Mouse (Mus musculus): ENCODE data around the gene Mphosph6. TPM values are rescaled to one million over a fixed set of nuclear protein-coding genes. Genes with fewer than 3 reads are reported as not detected.

The Mphosph6 gene
- total RNA-seq, 2 experiments from 2014 or later: 18.7 to 21.9 TPM

DNA sequence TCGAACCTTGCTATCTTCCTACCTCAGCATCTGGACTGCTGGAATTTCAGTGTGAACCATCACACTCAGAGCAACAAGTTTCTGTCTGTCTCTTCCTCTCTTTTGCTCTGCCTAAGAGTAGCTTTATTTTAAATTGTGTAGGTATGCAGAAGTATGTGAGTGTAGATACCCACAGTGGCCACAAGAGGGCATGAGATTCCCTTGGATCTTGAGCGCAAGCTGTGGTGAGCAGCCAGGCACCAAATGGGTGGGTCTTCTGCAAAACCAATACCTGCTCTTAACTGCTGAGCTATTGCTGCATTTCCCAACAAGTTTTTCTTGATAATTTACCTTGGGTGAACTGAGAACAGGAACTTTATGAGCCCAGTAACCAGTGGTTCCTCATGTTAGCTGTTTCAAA lies 29.6 kb downstream of the Mphosph6 start:
- DNase-seq (ENCODE audit: low spot score in 2 of 2): no peak
- intact Hi-C loops (cut with DNase I): no loop called here

DNA sequence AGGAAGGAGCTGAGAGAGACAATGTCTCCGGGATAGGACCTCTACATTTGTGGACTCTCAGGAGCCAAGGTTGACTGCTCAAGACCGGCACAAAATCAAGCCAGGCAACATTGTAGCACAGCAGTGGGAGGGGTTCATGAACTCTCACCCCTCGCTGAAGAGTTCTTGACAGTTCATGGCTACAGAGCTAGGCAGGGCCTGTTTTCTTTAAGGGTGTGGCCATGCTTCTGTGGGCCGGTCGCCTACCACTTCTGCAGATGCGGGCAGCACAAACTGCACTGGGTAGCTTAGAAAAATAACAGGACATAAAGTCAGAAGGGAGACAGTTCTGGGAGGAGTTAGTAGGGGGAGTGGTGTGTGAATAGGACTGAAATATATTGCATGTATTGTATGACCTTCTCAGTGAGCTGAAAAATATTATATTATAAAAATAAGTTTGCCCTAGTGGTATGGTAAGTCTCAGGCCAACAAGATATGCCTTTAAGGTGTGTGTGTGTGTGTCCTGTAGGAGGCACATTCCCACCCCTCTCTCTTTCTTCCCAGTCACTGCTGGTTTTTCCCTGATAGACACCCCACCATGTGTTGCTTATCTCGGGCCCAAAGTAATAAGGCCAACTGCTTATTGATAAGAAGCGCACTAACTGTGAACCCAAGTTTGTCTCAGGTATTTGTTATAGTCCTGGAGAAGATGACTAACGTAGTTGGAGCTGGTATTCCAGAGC lies 30.5 kb downstream of the Mphosph6 start:
- no peak for DNase-seq (ENCODE audit: low spot score in 2 of 2)
- intact Hi-C loops (cut with DNase I): no loop called here

DNA sequence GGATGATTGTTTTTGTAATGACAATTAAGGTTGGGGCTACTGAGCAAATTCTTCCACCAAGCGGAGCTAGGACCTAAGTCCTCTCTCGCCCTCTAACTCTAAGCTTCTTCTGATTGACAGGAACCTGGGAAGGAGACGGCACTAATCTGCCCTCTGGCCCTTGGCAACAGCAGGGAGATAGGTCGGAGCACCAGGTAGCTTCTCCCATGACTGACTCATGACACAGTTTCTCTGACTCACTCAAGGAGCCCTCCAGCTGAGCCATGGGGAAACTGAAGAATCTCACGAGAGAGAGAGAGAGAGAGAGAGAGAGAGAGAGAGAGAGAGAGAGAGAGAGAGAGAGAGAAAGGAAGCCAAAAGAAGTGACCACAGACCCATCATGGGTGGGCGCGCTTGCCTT lies 32.8 kb downstream of the Mphosph6 start:
- no peak for DNase-seq (ENCODE audit: low spot score in 2 of 2)
- intact Hi-C loops (cut with DNase I): no loop called here

DNA sequence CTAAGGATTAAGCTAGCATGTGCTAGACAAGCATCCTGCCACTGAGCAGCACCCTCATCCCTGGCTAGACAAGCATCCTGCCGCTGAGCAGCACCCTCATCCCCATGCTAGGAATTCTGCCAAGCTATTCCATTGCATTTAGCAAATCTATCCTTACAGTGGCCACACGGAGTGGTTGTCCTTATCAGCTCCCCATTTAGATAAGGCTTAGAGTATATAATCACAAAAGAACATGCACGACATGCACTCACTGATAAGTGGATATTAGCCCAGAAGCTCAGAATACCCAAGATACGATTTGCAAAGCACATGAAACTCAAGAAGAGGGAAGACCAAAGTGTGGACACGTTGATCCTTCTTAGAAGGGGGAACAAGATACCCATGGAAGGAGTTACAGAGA lies 35.8 kb downstream of the Mphosph6 start:
- intact Hi-C loops (cut with DNase I): no loop called here
- DNase-seq (ENCODE audit: low spot score in 2 of 2): no peak

DNA sequence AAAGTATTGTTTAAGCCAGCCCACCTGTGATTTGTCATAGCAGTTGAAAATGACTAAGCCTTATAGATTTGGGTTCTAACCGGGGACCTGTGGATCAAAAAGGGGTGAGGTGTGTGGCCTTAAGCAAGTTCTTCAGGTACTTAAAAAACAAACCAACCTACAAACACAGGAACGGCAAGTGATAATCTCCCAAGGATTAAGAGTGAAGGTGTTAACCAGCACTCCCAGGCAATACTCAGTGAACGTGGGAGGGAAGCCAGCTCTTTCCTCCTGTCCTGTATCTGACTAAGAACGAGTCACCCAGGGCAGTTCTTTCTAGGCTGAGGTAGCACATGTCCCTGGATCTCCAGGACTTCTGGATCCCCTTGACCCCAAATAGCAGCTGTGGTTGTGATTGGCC lies 37.1 kb downstream of the Mphosph6 start:
- no peak for DNase-seq (ENCODE audit: low spot score in 2 of 2)
- intact Hi-C loops (cut with DNase I): no loop called here

DNA sequence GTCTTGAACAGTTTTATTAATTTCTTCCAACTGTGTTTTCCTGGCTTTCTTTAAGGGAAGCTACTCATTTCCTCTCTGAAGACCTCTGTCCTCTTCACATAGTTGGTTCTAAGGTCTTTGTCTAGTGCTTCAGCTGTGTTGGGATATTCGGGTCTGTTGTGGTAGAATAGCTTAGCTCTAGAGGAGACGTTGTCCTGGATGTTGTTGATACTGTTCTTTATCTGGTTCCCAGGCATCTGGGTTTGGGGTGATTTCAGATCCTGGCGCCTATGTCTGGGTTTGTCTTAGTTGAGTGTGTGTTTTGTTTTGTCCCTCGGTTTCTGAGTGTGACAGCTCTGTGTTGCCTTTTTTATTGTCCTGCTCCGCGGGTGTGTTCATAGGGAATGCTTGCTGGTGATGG lies 39.0 kb downstream of the Mphosph6 start:
- intact Hi-C loops (cut with DNase I): no loop called here
- no peak for DNase-seq (ENCODE audit: low spot score in 2 of 2)

DNA sequence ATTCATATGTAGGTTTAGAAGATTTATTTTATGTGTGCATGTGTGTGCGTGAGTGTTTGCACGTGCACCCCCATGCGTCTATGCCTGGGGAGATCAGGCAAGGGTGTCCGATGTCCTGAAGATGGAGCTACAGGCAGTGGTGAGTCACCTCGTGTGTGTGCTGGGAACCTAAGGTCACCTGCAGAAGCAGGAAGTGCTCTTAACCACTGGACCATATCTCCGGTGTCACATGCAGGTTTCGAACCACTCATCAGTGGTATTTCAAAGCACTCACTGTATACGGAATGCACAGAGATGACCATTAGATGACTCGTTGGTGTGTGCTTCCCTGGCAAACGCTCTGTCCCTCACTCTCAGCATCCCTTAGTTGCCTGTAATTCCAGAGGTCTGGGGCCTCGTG lies 43.8 kb downstream of the Mphosph6 start:
- no peak for DNase-seq (ENCODE audit: low spot score in 2 of 2)
- intact Hi-C loops (cut with DNase I): no loop called here

DNA sequence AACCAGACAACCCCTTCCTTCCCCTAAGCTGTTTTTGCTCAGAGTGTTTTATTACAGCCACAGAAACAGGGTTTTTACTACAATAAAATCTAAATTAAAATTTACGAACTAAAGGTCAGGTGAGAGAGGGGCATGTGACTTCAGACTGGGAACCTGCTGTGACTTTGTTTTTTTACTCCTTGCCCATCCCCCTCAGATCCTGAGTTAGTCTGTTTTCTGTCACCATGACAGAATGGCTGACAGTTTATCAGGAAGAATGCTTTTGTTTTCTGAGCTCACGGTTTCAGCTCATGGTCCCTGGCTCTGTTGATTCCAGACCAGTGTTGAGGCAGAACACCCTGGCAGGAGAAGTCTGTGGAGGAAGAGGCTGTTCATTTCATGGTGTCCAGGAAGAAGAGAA lies 52.3 kb downstream of the Mphosph6 start:
- intact Hi-C loops (cut with DNase I): no loop called here
- no peak for DNase-seq (ENCODE audit: low spot score in 2 of 2)

DNA sequence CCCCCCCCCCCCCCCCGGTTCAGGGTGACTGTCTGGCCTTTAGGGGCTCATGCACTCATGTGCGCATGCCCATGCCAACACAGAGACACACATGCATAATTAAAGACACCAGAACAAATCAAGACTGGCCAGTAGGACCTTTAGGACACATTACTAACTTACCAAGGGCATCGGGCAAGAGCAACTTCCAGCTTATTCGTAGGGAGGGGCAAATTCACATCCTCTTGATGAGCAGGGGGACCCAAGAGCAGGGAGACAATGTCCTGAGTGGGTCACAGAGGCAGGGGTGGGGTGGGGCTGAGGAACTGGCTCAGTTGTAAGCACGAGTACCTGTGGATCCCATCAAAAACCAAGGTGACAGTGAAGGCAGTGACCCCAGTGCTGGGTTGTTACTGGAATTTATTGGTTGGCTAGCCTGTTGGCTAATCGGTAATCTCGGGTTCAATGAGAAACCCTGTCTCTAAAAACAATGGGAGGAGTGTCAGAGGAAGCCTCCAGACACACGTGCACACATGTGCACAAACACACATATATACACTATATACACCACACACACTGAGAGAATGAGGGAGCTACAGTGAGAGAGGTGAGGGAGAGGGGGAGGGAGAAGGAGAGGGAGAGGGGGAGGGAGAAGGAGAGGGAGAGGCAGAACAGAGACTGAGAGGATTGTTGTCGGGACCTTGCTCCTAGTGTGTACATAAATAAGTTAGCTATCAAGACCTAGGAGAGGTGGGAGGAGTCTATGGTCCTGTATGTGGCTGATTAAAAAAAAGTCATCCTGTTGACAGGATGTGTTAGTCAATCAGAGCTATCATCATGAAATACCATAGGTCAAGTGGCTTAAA lies 53.6 kb downstream of the Mphosph6 start:
- DNase-seq (ENCODE audit: low spot score in 2 of 2): no peak
- intact Hi-C loops (cut with DNase I): no loop called here

DNA sequence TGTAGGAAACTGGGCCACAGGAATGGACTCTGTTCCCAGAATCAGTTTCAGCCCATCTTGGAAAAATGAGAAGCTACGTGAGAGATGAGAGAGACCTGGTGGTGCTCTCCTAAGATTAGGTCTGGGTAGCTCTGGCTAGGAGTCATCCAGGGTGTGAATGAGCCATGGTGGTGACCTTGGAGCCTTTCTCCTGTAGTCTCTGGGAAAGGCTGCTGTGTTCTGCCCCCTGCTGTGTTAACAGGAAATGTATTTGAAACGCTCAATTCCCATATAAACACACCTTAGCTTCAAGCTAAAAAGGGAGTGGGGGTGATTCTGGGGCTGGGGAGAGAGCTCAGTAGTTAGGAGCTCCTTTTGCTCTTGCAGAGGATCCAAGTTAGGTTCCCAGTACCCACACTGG lies 54.3 kb downstream of the Mphosph6 start:
- intact Hi-C loops (cut with DNase I): no loop called here
- DNase-seq (ENCODE audit: low spot score in 2 of 2): no peak

DNA sequence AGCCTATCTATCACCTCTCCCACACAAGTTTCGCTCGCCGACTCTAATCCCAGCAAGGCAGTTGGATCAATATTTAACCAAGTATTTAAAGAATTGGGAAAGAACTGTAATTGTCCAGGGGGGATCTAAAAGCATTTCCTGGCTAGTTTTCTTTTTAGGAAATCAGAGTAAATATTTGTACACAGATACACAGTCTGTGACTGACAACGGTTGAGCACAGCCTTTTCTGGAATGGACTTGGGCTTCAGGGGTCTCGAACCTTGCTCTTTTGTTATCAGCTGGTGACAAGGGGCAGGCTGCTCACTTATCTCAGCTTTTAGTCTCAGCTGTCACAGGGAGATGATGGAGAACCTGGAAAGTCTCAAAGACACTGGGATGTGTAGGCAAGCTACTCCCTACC lies 55.1 kb downstream of the Mphosph6 start:
- no peak for DNase-seq (ENCODE audit: low spot score in 2 of 2)
- intact Hi-C loops (cut with DNase I): no loop called here

DNA sequence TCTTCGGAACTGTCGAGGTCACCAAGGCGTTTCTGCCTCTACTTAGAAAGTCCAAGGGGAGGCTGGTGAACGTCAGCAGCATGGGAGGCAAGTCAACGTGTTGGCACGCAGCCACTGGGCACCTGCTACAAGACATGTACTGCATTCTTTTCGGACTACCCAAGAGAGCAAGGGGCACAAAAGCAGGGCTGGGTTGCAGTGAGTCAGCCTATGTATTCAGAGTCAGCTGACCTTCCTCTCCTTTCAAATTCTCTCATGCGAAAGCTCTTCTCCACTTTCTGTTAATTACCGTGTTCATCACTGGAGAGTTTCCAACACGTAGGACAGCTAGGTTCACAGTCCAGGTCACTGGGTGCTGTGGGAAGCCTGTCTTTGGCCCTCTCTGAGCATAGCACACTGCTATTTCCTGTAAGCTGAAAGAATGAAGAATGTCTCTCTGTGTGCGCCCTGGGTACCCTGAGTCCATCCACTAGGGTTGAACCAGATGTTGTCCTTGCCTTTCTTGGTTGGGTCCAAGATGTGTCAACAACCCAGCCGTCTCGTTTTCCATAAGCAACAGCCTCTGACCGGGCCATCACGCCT lies 59.2 kb downstream of the Mphosph6 start:
- no peak for DNase-seq (ENCODE audit: low spot score in 2 of 2)
- intact Hi-C loops (cut with DNase I): no loop called here

Other genes with a start within 250 kb of the Mphosph6 start
- 1 to 10 TPM; 4.7 to 5.1 TPM for gene Sdr42e1, start 128.3 kb downstream of the Mphosph6 start, total RNA-seq (2021)
- under 1 TPM in 1 of 2 experiments, not detected in 1; 0.41 TPM for gene Hsd17b2, start 100.0 kb downstream of the Mphosph6 start, total RNA-seq (2021)

All from left cerebral cortex, postnatal 36 days (tissue).